Mouse (Mus musculus) mesoderm, embryonic 11.5 days (tissue): ENCODE data around the gene Hoxb2.

Experiments
- DNase-seq: peaks from one replicate; pipeline ENCODE4 v3.0.0-alpha.2; 2012; ENCODE audit warnings: low read depth, low spot score

Gene Hoxb2

DNA sequence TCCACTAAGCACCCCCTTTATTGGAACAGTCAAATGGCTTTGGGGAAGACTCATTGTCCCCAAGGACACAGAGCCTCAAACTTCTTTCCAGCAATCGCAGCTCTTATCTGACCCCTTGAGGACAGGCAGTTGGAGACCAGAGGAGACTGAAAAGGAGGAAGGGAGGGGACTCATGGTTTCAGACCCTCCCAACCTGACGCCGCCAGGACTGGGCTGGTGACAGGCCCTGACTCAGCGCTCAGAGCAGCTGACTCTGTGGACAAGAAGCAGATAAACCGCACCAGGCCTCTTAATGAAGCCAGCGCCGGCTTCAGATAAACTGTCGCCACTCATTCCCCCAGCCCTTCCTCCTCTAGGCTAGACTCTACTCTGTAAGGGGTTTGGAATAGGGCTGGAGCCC is 49.6 kb downstream of the Hoxb2 start:
- DNase-seq = no peak
